Mouse (Mus musculus): ENCODE measurements around the gene Hist1h2ad.
"Not testable (repeated sequence)": the region's sequence is repeated elsewhere in the genome, so short reads cannot be mapped to it uniquely, and the experiment has no call there.

- not testable (repeated sequence) for TF ChIP-seq CTCF (IDR thresholded peaks at IDR 0.05; ENCODE audit: low read depth)
- peak; percentile 72 for TF ChIP-seq EP300 (IDR thresholded peaks at IDR 0.05; ENCODE audit: low read depth)
Observed at GRCm38 (mm10) chr13:23561883-23562659, 12.1 kb upstream of the Hist1h2ad start, which contains the start of gene Hist1h3e.
